Mouse (Mus musculus) midbrain, embryonic 14.5 days (tissue): Measurements from ENCODE around the gene Ephx1. TPM values are rescaled to one million over a fixed set of nuclear protein-coding genes. Genes with fewer than 3 reads are reported as not detected.
"Not testable (repeated sequence)": the region's sequence is repeated elsewhere in the genome, so short reads cannot be mapped to it uniquely, and the experiment has no call there.

Experiments used
- ATAC-seq: fragments of 200-750 bp; cut with Nextera tagmentation; 2 replicates; pipeline ENCODE4 v1.8.0; 2017; ENCODE audit warnings: moderate number of reproducible peaks, moderate library complexity; ENCODE audit not compliant: low FRiP score, low TSS enrichment
- DNase-seq: peaks from one replicate; pipeline ENCODE4 v3.0.0-alpha.2; 2015
- H3K27ac ChIP-seq: fragments of 300-500 bp; sonication (generic); replicated peaks from 2 replicates; pipeline ENCODE4 v1.5.1; 2014; ENCODE audit warnings: mild to moderate bottlenecking, low read depth, low read length, moderate library complexity
- H3K27me3 ChIP-seq: fragments of 300-500 bp; sonication (generic); 2 replicates; pipeline ENCODE4 v1.6.1; 2014; ENCODE audit warnings: low read length, control low read depth, mixed read lengths; ENCODE audit not compliant: control insufficient read depth, insufficient read depth
- H3K36me3 ChIP-seq: fragments of 300-500 bp; sonication (generic); 2 replicates; pipeline ENCODE4 v1.6.1; 2014; ENCODE audit warnings: low read length, control low read depth; ENCODE audit not compliant: control insufficient read depth, insufficient read depth
- H3K4me1 ChIP-seq: fragments of 300-500 bp; sonication (generic); 2 replicates; pipeline ENCODE4 v1.6.1; 2014; ENCODE audit warnings: mild to moderate bottlenecking, antibody characterized with exemption, low read length, control low read depth; ENCODE audit not compliant: control insufficient read depth, insufficient read depth
- H3K4me2 ChIP-seq: fragments of 300-500 bp; sonication (generic); 2 replicates; pipeline ENCODE4 v1.6.1; 2014; ENCODE audit warnings: mild to moderate bottlenecking, low read length, moderate library complexity
- H3K4me3 ChIP-seq: fragments of 300-500 bp; sonication (generic); replicated peaks from 2 replicates; pipeline ENCODE4 v1.5.1; 2014; ENCODE audit warnings: low read depth, low read length
- H3K9ac ChIP-seq: fragments of 300-500 bp; sonication (generic); replicated peaks from 2 replicates; pipeline ENCODE4 v1.6.1; 2014; ENCODE audit warnings: mild to moderate bottlenecking, low read length, moderate library complexity
- H3K9me3 ChIP-seq: fragments of 300-500 bp; sonication (generic); 2 replicates; pipeline ENCODE4 v1.6.1; 2016; ENCODE audit warnings: low read length, control low read depth, mixed read lengths; ENCODE audit not compliant: control insufficient read depth
- WGBS: fragments of 180-500 bp; shearing (Covaris S2); extraction: QIAGEN DNeasy Blood & Tissue Kit; methylation state at CpG from one replicate; pipeline ENCODE4 v1.1.7; 2014; 5-methylcytosine and 5-hydroxymethylcytosine counted together
- polyA plus RNA-seq: library from polyadenylated mRNA; unstranded; fragments of >200 nt; fragmentation: Nextera tagmentation; extraction: Ambion mirVana; gene quantifications from 2 replicates; pipeline ENCODE4 v1.2.1, GENCODE M21; 2014

Gene Ephx1
- polyA plus RNA-seq, 1 experiment from 2014 or later: 2.7 TPM

DNA sequence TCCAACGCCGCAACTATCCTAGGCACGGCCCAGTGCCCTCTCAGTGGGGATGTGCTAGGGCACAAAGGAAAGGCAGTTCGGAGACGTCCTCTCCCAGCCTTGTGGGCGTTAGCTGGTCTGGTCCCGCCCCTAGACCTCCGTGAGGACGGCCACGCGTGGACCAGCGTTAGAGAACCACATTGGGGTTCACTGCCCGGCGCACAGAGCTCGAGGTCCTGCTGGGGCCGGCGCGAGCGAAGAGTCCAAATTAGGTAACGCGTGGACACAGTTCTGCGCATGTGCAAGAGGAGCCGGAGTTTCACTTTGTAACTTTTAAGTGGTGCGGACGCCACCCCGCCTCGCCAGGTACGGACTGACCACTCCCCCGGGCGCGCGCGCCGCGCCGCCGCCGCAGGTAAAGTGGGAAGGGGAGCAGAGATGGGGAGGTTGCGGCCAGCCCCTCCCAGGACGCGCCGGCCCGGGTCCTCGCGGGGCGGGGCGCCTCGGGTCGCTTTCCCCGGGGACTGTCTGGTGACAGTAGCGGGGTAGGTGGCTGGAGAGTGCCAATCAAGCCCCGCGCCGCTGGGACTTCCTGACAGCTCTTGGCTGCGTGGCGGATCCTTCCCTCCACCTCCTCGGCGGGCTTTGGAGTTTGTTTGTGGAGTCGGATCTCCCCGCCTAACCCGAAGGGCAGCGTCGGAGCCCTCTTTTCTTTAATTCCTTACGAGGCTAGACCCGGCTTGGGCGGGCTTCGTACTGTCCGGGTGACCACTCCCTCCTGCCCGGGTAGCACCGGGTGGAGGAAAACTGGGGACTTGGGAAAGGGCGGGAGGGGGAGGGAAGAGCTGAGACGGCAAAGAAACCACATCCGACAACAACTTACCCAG is 78.3 kb downstream of the Ephx1 start, which contains the start of gene Tmem63a:
Gene Tmem63a (plus strand): TSS at position 179 of the 866 bp plus-strand sequence.
- Histone ChIP-seq H3K9me3 (no peaks in the 10 kb centered on the region), H3K4me2 (peak within 1 kb of the TSS; percentile 91), H3K27ac (no peak within 1 kb of the TSS), H3K4me1 (peaks cover 10% of the 10 kb centered on the region), H3K27me3 (peaks cover 45% of the 10 kb centered on the region), H3K4me3 (peak within 1 kb of the TSS; percentile 56), H3K36me3 (no peaks in the 10 kb centered on the region), H3K9ac (peak within 1 kb of the TSS; percentile 46)
- under 1% methylated on average over 73 of the region's 73 CpGs for WGBS
- DNase-seq: peak; percentile 72
- peak; percentile 40; the same call in 1 of the 2 replicates for ATAC-seq

- Histone ChIP-seq H3K4me3 (peak overlapping the region; percentile 56), H3K9ac (peak overlapping the region; percentile 46; the same call in 1 of the 2 replicates), H3K36me3 (no peaks in the 10 kb centered on the region), H3K9me3 (no peaks in the 10 kb centered on the region), H3K27ac (no peak overlapping the region), H3K4me2 (peak overlapping the region; percentile 91), H3K4me1 (peaks cover 10% of the 10 kb centered on the region), H3K27me3 (peaks cover 45% of the 10 kb centered on the region)
- DNase-seq (peak; percentile 15), ATAC-seq (peak; percentile 43; the same call in 1 of the 2 replicates)
- WGBS: 4% methylated on average over 18 of the region's 18 CpGs
Measured at GRCm38 (mm10) chr1:180941726-180942125, 79.0 kb downstream of the Ephx1 start.

GRCm38 (mm10) chr1:180940776-180941460 is 79.8 kb downstream of the Ephx1 start:
- H3K27ac ChIP-seq: no peak overlapping the region
- DNase-seq: no peak
- no peak overlapping the region for H3K4me3 ChIP-seq
- peaks cover 50% of the 10 kb centered on the region for H3K27me3 ChIP-seq
- no peaks in the 10 kb centered on the region for H3K36me3 ChIP-seq
- no peak overlapping the region for H3K9ac ChIP-seq
- no peaks in the 10 kb centered on the region for H3K9me3 ChIP-seq
- ATAC-seq: no peak
- no peak overlapping the region for H3K4me2 ChIP-seq
- WGBS: 88% methylated on average over 7 of the region's 7 CpGs
- peaks cover 10% of the 10 kb centered on the region for H3K4me1 ChIP-seq

GRCm38 (mm10) chr1:180938781-180939180 is 81.9 kb downstream of the Ephx1 start:
- not testable (repeated sequence) for H3K9ac ChIP-seq, H3K4me2 ChIP-seq, H3K27ac ChIP-seq, H3K36me3 ChIP-seq, ATAC-seq, H3K9me3 ChIP-seq, H3K4me3 ChIP-seq, DNase-seq
- peaks cover 55% of the 10 kb centered on the region for H3K27me3 ChIP-seq
- WGBS: 89% methylated on average over 2 of the region's 2 CpGs
- H3K4me1 ChIP-seq: peaks cover 11% of the 10 kb centered on the region

DNA sequence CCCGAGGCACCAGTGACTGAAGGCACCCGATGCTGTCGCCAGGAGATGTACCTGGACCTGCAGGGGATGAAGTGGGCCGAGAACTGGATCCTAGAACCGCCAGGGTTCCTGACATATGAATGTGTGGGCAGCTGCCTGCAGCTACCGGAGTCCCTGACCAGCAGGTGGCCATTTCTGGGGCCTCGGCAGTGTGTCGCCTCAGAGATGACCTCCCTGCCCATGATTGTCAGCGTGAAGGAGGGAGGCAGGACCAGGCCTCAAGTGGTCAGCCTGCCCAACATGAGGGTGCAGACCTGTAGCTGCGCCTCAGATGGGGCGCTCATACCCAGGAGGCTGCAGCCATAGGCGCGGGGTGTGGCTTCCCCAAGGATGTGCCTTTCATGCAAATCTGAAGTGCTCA is 83.1 kb downstream of the Ephx1 start:
- WGBS: 18% methylated on average over 13 of the region's 13 CpGs

DNA sequence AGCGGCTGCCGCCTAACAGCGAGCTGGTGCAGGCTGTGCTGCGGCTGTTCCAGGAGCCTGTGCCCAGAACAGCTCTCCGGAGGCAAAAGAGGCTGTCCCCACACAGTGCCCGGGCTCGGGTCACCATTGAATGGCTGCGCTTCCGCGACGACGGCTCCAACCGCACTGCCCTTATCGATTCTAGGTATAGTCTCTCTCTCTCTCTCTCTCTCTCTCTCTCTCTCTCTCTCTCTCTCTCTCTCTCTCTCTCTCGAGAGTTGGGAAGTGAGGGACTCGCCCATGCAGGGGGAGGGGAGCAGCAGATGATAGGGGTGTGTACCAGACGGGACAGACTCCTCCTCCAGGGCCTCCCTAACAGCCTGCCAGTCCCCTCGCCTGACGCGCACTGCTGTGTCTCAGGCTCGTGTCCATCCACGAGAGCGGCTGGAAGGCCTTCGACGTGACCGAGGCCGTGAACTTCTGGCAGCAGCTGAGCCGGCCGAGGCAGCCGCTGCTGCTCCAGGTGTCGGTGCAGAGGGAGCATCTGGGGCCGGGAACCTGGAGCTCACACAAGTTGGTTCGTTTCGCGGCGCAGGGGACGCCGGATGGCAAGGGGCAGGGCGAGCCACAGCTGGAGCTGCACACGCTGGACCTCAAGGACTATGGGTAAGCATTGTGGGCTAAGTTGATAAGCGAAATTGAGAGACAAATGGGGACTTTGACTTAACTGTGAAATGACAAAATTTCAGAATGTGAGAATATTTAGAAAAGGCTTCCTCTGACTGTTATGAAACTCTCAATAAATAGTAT is 83.9 kb downstream of the Ephx1 start:
- WGBS: 2% methylated on average over 39 of the region's 41 CpGs
- not testable (repeated sequence) for ATAC-seq
- H3K27me3 ChIP-seq: peaks cover 35% of the 10 kb centered on the region

More for the DNA sequence above, 83.1 kb downstream of the Ephx1 start:
- Histone ChIP-seq H3K4me1 (peaks cover 13% of the 10 kb centered on the region), H3K27me3 (peaks cover 43% of the 10 kb centered on the region)
- not testable (repeated sequence) for H3K36me3 ChIP-seq, H3K9ac ChIP-seq, H3K27ac ChIP-seq, H3K4me3 ChIP-seq, ATAC-seq, H3K9me3 ChIP-seq, H3K4me2 ChIP-seq, DNase-seq

GRCm38 (mm10) chr1:180934467-180935419 is 86.0 kb downstream of the Ephx1 start, which contains the start of gene Lefty1:
TSS of gene Lefty1 (plus strand) at chr1:180935022.
- Histone ChIP-seq H3K36me3 (no peaks in the 10 kb centered on the region), H3K4me2 (no peak within 1 kb of the TSS), H3K9me3 (no peaks in the 10 kb centered on the region), H3K27ac (no peak within 1 kb of the TSS), H3K4me1 (peaks cover 4% of the 10 kb centered on the region; the same call in 1 of the 2 replicates), H3K4me3 (no peak within 1 kb of the TSS), H3K27me3 (peaks cover 21% of the 10 kb centered on the region), H3K9ac (no peak within 1 kb of the TSS)
- ATAC-seq: no peak; the same call in 1 of the 2 replicates
- no peak for DNase-seq
- 13% methylated on average over 21 of the region's 21 CpGs for WGBS

More for the DNA sequence above, 83.9 kb downstream of the Ephx1 start:
- H3K9me3 ChIP-seq, H3K27ac ChIP-seq, H3K36me3 ChIP-seq, H3K4me1 ChIP-seq, H3K4me3 ChIP-seq, H3K9ac ChIP-seq: not testable (repeated sequence)
- DNase-seq: peak; percentile 25
- peak overlapping the region; percentile 35 for H3K4me2 ChIP-seq
